ENCODE assay signal across 12 mouse cellular contexts in the genomic region with DNA sequence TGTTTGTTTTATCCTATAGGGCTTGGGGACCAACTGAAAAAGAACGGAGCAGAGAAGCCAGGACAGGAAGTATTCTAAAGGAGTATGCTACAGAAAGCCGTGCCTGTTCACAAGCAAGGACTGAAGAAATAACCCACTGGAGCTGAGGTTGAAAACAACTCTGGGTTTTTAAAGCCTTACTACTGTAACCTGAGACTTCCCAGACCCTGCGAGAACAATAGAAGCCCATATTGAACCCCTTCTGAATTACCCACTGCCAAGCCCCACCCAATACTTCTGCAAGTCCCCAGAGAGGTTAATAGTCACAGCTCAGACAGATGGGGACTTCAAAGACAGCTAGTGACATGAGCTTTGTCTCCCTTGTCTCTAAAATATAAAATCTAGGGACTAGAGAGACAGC. TPM values are rescaled to one million over a fixed set of nuclear protein-coding genes. Genes with fewer than 3 reads are reported as not detected.
DNase-seq lines count a peak whose midpoint lies in the region; ATAC-seq and TF ChIP-seq lines count a peak whose summit lies in the region.
"Had no signal": no experiment of that assay in that cellular context is flagged by ENCODE, and none has a peak within 500 bp of the region (broad histone marks: within the 10 kb centered on the region; RNA-seq: fewer than 3 reads in every experiment).

No protein-coding gene starts in this region.

- peak overlapping the region; percentile 32 for H3K4me2 ChIP-seq in limb, embryonic 13.5 days (replicated peaks)
- H3K4me2 ChIP-seq: hindbrain, embryonic 15.5 days had no signal

- H3K27me3 ChIP-seq in limb, embryonic 13.5 days = no peaks in the 10 kb centered on the region
- H3K27me3 ChIP-seq: hindbrain, embryonic 15.5 days had no signal

- peak; percentile 55 for ATAC-seq in limb, embryonic 13.5 days (ENCODE audit: low FRiP score, low read depth)
- no peak for ATAC-seq in CD4-positive, CD25-positive, alpha-beta regulatory T cell, adult 4 months

- no peak for TF ChIP-seq CTCF in gastrocnemius, adult 2 months (IDR thresholded peaks at IDR 0.05)
- no peak for TF ChIP-seq CTCF in left cerebral cortex, adult 2 months (IDR thresholded peaks at IDR 0.05)

- peaks cover 67% of the 10 kb centered on the region for H3K4me1 ChIP-seq in limb, embryonic 13.5 days

- no peaks in the 10 kb centered on the region for H3K36me3 ChIP-seq in limb, embryonic 13.5 days
- H3K36me3 ChIP-seq: hindbrain, embryonic 15.5 days had no signal

- intact Hi-C loops in gastrocnemius, adult 2 months (cut with DNase I) = loop anchor here (10.0 kb wide), 1 partner anchor 480 kb away; no protein-coding TSS in a partner anchor
- intact Hi-C loops in left cerebral cortex, adult 2 months (cut with DNase I) = no loop called here

- H3K9me3 ChIP-seq in limb, embryonic 13.5 days = no peaks in the 10 kb centered on the region
- H3K9me3 ChIP-seq: hindbrain, embryonic 15.5 days had no signal

- peak overlapping the region; percentile 50; the same call in 1 of the 2 replicates for H3K27ac ChIP-seq in gastrocnemius, adult 2 months
- peak overlapping the region; percentile 19; the same call in 1 of the 2 replicates for H3K27ac ChIP-seq in left cerebral cortex, adult 2 months
- H3K27ac ChIP-seq in limb, embryonic 13.5 days = peak overlapping the region; percentile 72
- H3K27ac ChIP-seq: hindbrain, embryonic 15.5 days had no signal

- no peak overlapping the region for H3K9ac ChIP-seq in limb, embryonic 13.5 days
- H3K9ac ChIP-seq: hindbrain, embryonic 15.5 days had no signal

- DNase-seq in gastrocnemius, adult 2 months = no peak
- DNase-seq in gastrocnemius, postnatal 10 days = no peak
- no peak for DNase-seq in left cerebral cortex, adult 2 months (ENCODE audit: extremely low spot score in 1 of 2, low spot score in 2 of 2)
- no peak for DNase-seq in left cerebral cortex, adult 9 months (ENCODE audit: low spot score in 2 of 2)
- peak; percentile 57 for DNase-seq in ZHBTc4 (ENCODE audit: low read depth, low spot score)
- DNase-seq in thymus, postnatal 25 days = no peak
- DNase-seq: cerebellum, postnatal 14 days; kidney, postnatal 4 days; lung, postnatal 14 days had no signal

- no peak overlapping the region for H3K4me3 ChIP-seq in gastrocnemius, adult 2 months
- H3K4me3 ChIP-seq in left cerebral cortex, adult 2 months = no peak overlapping the region
- H3K4me3 ChIP-seq in limb, embryonic 13.5 days = no peak overlapping the region
- H3K4me3 ChIP-seq: hindbrain, embryonic 15.5 days had no signal

- WGBS in limb, embryonic 13.5 days = 11% methylated on average over 3 of the region's 3 CpGs

RNA-seq across cellular contexts. Expression of a gene that starts 44.4 kb away (rescaled TPM):
- total RNA-seq in gastrocnemius, adult 2 months (2021) = 1 to 10 TPM; 4.6 to 4.7 TPM
- total RNA-seq in gastrocnemius, postnatal 10 days (2021) = 1 to 10 TPM; 5.8 to 9.1 TPM
- total RNA-seq in left cerebral cortex, adult 2 months (2021) = 10 to 100 TPM; 60.4 to 75.1 TPM
- 5.8 and 6.0 TPM in 2 replicates for polyA plus RNA-seq in limb, embryonic 13.5 days (2015; fragmentation: Nextera tagmentation; extraction: Ambion mirVana)
- polyA plus RNA-seq in CD4-positive, CD25-positive, alpha-beta regulatory T cell, adult 4 months (2017; shearing (Covaris generic)) = 10 to 100 TPM in 1 of 2 experiments, 1 to 10 TPM in 1; 4.9 to 12.6 TPM

Comparison
In these comparisons a context has a peak if more than half of its experiments do, and no peak if none do; other contexts are left out.
1. H3K27ac ChIP-seq: peak in every context shown above with its lines; median percentile 72 in limb, embryonic 13.5 days; 50 in gastrocnemius, adult 2 months; 19 in left cerebral cortex, adult 2 months.
2. RNA of a gene that starts 44.4 kb away (total RNA-seq): 60.4 to 75.1 TPM in left cerebral cortex, adult 2 months; 5.8 to 9.1 TPM in gastrocnemius, postnatal 10 days and 4.6 to 4.7 TPM in gastrocnemius, adult 2 months; every median in the first group is over 4 times any median in the second.